Mouse (Mus musculus) G1E (cell line): ENCODE data around the gene Rapgef2.

Experiments
- CTCF ChIP-seq: IDR thresholded peaks from 2 replicates; pipeline ENCODE4 v1.5.1; 2012; ENCODE audit warnings: low read depth, low read length, inconsistent platforms, mixed read lengths
- GATA1 ChIP-seq: IDR thresholded peaks from 2 replicates; pipeline ENCODE4 v1.6.1; 2012; ENCODE audit warnings: borderline replicate concordance, low read length, inconsistent platforms, mixed read lengths
- GATA2 ChIP-seq: IDR thresholded peaks from 2 replicates; pipeline ENCODE4 v1.6.1; 2012; ENCODE audit warnings: low read depth, low read length, inconsistent platforms, borderline replicate concordance
- POLR2AphosphoS5 ChIP-seq: IDR thresholded peaks from 2 replicates; pipeline ENCODE4 v1.6.1; 2012; ENCODE audit warnings: low read depth, low read length, inconsistent platforms; ENCODE audit not compliant: insufficient replicate concordance
- TAL1 ChIP-seq: conservative IDR thresholded peaks from 2 replicates; pipeline ENCODE4 v1.6.1; 2012; ENCODE audit warnings: low read depth, low read length, inconsistent platforms, mixed read lengths

- TF ChIP-seq GATA1 (no peak), CTCF (no peak), POLR2AphosphoS5 (no peak), TAL1 (no peak), GATA2 (no peak)
Measured at GRCm38 (mm10) chr3:79138601-79139000, 147.7 kb downstream of the Rapgef2 start.
